Mouse (Mus musculus) layer of hippocampus, adult 2 months (tissue): ENCODE measurements around the gene Slc40a1. TPM values are rescaled to one million over a fixed set of nuclear protein-coding genes. Genes with fewer than 3 reads are reported as not detected.

Experiments
- DNase-seq, 2 experiments: peaks; one replicate each; pipeline ENCODE4 v3.0.0; 2022; ENCODE audit warnings: low spot score in 2 of 2
- H3K27ac ChIP-seq: fragments of 200-600 bp; 2 replicates; pipeline ENCODE4 v1.8.1; 2022
- H3K4me3 ChIP-seq: fragments of 200-600 bp; 2 replicates; pipeline ENCODE4 v1.8.1; 2022; ENCODE audit warnings: mild to moderate bottlenecking
- CTCF ChIP-seq: fragments of 200-600 bp; conservative IDR thresholded peaks from 2 replicates; pipeline ENCODE4 v1.8.1; 2022; ENCODE audit warnings: antibody characterized with exemption, mild to moderate bottlenecking, moderate library complexity
- total RNA-seq, 2 experiments: library from RNA; stranded (reverse); gene quantifications; 2 replicates each; pipeline ENCODE4 v1.2.3; 2021

The Slc40a1 gene
- total RNA-seq, 2 experiments from 2014 or later = 8.4 to 10.6 TPM

DNA sequence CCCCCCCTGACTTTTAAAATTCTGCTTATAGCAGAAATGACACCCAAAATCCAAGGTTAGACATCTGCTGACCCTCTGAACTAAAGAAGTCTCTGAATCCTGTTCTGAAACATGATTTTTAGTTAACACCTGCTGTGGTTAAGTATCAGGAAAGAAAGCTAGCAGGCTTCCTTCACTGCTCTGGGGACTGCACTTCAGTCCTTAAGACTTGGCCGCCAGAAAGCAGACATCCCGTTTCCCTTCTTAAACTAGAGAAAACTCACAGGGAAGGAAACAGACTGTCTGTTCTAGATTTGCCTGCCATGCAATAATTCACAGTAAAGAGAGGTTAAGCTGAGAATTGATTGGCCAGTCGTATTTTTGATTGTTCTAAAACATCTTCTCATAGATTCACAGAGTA lies 10.1 kb downstream of the Slc40a1 start:
- Histone ChIP-seq H3K4me3 (no peak overlapping the region), H3K27ac (no peak overlapping the region)
- no peak for TF ChIP-seq CTCF
- DNase-seq = no peak

DNA sequence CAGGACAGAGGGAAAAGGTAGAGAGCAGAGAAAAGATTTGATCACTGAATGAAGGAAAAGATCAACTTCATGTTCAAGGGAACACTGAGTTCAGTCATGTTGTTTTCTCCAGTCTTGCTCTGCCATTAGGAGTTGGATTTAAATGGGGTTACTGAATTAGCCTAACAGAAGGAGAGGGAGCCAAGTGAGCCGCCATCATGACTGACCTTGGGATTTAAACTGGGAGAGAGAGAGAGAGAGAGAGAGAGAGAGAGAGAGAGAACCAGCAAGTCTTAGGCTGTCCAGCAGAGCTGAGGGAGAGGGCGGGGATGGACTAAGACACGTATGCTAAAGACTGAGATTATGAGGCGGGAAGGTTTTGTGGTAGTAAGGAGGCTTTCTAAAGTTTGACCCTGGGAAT lies 12.1 kb downstream of the Slc40a1 start:
- Histone ChIP-seq H3K4me3 (no peak overlapping the region), H3K27ac (no peak overlapping the region)
- DNase-seq = no peak
- TF ChIP-seq CTCF = no peak

DNA sequence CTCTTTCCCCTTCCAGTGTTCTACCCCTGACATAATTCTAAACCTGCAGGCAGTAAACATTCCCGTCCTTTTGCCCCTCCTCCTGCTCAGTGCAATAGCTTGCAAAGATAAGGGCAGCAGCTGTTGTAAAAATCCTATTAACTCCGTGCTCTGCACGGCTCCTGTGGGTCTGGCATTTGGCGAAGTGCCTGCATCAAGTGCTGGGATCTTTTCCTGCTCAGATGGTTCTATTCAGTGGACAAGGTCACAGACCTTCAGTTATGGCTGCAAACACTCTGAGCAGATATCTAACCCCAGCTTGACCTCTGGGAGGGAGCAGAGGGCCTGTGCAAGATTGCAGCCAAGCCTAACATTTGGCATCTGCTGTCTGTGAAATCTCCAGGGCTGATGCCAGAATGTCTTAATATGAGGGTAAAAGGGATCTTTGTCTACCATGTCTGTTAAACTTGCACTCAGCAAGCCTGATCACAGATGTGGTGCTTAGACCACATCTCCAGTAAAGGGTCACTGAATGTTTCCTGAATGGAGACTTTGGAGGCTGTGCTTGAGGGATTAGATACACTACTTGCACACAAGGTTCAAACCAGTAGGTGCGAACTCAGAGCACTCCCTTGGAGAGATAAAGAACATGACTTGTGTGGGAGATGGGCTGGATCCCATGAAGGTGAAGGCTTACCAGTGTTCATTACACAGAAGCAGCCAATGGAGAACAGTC lies 21.1 kb downstream of the Slc40a1 start:
- no peak overlapping the region for H3K4me3 ChIP-seq
- no peak overlapping the region for H3K27ac ChIP-seq
- no peak for TF ChIP-seq CTCF
- DNase-seq = no peak

DNA sequence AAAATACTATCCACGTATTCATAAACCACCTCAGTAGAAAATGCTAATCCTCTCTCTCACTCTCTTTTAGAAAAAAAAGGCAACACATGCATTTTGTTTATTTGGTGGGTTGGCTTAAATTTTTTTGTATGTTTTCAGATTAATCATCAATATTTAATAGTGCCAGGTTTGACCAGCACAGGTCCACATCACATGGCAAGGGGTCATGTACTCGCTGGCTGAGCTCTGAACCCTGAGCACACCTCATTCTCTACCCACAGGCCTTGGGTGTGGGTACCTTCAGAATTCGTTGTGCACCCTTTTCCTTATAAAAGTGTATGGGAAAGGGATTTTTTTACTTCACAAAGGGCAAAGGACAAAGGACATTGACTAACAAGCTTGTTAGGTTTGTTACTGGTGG lies 22.2 kb downstream of the Slc40a1 start:
- Histone ChIP-seq H3K27ac (no peak overlapping the region), H3K4me3 (no peak overlapping the region)
- DNase-seq = no peak
- TF ChIP-seq CTCF = no peak

DNA sequence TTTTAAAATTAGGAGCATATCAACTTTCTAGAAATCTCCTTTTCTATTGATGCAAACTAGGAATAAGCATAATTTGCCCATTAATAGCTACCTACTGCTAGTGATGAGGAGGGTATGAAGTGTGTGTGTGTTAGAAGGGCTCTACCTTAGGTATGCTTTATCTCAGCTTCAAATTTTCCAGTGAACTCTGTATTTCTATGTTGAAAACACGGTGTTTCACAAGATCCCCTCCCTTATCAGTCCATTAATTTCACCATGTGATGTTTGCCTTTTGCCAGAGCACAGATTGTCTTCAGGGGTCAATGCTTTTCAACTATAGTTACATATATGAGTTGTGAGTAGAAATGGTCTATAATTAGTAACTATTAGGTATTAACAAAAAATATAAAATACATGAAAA lies 28.3 kb downstream of the Slc40a1 start:
- H3K27ac ChIP-seq = no peak overlapping the region
- H3K4me3 ChIP-seq = no peak overlapping the region
- no peak for TF ChIP-seq CTCF
- no peak for DNase-seq

DNA sequence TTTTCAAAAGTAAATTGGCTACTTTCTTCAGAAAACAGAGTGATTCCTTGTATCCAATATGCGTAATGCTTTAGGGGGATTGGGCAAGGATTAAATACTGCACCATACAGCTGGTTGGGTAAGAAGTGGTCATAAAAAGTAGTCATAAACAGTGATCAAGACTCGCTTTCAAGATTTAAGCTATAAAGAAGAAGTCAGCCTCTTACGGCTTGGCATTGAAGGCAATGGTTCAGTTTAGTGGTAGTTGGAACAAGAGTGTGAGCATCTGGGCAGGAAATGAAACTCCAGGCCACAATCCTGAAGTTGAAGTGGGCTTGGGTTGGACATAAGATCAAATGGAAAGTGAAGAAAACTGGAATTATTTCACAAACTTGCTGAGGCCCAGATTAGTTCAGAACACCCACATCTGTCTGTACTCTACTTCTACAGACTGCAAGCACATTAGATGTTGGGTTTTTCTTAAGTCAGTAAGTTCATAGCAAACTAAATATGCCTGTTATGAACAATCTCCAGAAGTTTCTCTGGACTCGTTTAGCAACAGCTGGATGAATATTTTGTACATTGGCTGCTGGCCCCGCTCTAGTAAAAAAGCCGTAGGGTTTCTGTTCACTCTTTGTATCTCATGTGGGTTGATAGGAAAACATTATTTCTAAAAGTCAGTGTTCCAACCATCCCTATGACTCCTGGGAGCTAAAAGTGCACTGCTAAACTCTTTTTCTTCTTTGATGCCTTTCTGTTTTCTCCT lies 32.0 kb downstream of the Slc40a1 start:
- H3K4me3 ChIP-seq = no peak overlapping the region
- no peak for TF ChIP-seq CTCF
- no peak for DNase-seq
- H3K27ac ChIP-seq = no peak overlapping the region

DNA sequence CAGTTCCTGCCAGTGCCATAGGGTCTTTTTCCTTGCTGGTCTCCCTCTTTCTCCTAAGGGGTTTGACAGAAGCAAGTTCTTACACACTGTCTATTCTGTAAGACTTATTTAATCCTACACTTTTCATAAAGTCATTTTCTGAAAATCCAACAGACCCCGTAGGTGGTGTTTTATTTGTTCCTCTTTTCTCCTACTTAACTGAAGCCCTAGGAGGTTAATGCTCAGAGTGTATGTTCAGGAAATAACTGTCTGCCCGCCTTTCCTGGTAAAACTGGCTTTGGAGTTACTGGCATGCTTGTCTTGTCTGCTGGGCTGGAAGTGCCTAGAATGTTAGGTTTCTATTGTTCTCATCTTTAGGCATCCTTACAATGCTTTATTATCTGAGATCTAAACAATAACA lies 34.3 kb downstream of the Slc40a1 start:
- no peak for DNase-seq
- no peak overlapping the region for H3K27ac ChIP-seq
- H3K4me3 ChIP-seq = no peak overlapping the region
- TF ChIP-seq CTCF = no peak

DNA sequence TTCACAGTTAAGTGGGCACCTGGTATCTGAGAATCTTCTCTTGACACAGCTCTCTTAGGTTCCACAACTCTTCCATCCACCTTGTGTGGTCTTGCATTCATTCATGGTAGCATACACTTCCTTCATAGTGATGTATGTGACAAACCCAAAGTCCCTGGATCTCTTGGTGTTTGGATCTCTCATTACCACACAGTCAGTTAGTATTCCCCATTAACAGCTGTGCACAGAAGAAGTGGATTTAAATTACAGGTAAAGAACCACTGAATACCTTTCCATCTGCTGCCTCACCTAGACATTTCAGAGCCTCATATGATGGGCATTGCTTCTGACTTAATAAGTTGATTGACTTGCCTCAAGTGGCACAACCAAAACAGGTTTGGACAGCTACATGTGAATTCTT lies 36.1 kb downstream of the Slc40a1 start, which contains the start of gene Gm5269:
TSS of gene Gm5269 (minus strand) at position 101 of the 400 bp plus-strand sequence.
- no peak within 1 kb of the TSS for H3K4me3 ChIP-seq
- DNase-seq = no peak
- no peak for TF ChIP-seq CTCF
- no peak within 1 kb of the TSS for H3K27ac ChIP-seq

DNA sequence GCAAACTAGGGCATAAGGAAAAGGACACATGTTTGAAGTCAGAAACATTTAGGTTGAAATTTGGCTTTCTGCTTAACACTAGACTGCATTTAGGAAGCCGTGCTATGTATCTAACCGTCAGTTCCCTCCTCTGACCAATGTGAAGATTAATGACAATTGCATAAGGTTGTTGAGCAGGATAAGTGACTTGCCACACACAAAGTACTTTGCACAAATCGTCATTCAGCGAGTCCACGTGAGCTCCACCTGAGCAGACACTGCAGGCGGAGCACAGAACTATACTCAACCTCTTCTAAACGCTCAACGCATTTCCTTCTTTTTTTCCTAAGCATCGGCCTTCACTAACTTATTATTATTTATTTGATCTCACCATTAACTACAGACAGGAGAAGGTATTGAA lies 39.5 kb downstream of the Slc40a1 start:
- TF ChIP-seq CTCF = no peak
- DNase-seq = no peak
- Histone ChIP-seq H3K27ac (no peak overlapping the region), H3K4me3 (no peak overlapping the region)

DNA sequence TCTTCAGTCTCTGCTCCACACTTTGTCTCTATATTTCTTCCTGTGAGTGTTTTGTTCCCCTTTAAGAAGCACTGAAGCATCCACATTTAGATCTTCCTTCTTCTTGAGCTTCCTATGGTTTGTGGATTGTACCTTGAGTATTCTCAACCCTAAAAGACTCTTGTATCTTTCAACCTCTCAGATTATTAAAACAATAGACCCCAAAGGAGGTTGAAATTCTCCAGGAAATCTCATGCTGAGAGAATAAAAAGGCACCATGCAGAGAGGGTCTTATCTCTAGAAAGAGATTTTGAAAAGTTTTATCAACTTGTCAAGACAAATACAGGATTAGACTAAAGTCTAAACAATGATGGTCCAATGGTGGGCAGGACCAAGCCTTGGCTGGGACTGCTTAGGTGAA lies 42.9 kb downstream of the Slc40a1 start:
- no peak for TF ChIP-seq CTCF
- no peak overlapping the region for H3K27ac ChIP-seq
- no peak for DNase-seq
- no peak overlapping the region for H3K4me3 ChIP-seq

DNA sequence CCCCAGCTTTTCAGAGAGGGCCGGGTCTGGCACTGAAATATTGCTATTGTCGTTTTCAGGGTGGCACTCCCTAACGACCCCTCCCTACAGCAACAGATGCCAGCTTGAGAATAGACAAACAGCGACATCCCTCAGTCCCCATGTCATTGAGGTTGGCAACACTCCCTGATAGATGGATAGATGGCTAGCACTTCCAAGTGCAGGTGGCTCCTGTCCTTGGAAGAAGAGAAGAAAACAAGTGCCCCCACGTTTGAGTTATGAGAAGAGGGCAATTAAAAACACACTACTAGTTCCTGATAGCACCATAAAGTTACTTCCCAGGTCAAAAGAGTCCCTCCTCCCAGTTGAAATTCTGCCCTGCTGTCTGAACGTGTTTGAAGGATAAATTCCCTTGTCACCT lies 44.2 kb downstream of the Slc40a1 start:
- DNase-seq = no peak
- no peak overlapping the region for H3K27ac ChIP-seq
- no peak for TF ChIP-seq CTCF
- H3K4me3 ChIP-seq = no peak overlapping the region

DNA sequence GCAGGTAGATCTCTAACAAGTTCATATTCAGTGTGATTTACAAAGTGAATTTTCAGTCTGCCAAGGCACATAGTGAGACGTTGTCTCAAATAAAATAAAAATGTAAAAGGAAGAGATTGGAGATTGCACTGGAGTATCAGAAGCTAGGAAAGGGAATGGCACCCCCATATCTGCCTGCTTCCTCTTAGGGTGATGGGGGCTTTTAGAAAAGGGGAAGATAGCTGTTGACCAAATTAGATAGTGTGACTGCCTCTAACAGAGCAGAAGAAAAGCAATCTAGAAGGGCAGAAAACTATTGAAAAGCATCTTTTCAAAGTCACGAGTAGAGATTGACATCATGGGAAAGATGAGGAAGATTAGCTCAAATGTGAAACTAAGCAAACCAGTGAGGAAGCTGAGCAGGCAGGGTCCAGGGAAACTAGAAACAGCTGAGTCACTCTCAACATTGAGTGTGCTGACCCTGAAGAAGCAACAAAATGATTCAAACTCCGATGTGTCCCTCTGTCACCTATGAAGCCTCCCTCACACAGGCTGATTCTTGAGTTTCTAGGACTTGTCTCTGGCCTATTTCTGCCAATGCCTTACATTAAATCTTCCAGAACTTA lies 45.0 kb downstream of the Slc40a1 start:
- Histone ChIP-seq H3K4me3 (no peak overlapping the region), H3K27ac (no peak overlapping the region)
- TF ChIP-seq CTCF = no peak
- no peak for DNase-seq

DNA sequence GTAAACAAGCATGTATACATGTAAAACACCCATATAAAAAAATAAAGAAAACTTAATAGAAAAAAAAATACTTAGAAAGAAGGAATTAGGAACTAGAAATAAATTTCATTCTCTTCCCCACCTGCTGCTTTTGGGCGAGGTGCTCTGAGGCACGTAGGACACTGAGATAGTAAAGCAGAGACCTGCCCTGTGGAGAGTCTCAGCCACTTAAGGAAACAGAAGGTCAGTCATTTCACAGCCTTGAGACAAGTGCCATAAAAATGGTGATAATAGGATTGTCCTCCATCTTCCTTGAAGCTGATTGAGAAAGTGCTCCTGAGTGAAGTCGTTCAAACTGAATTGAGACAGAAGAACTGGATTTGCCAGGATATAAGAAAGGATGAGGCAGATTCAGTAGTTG lies 48.9 kb downstream of the Slc40a1 start:
- Histone ChIP-seq H3K4me3 (no peak overlapping the region), H3K27ac (no peak overlapping the region)
- DNase-seq = no peak
- TF ChIP-seq CTCF = no peak
